Mouse (Mus musculus) urinary bladder, postnatal 10 days (tissue): ENCODE results near the gene Ipo4.
A peak's percentile ranks its signal among the peaks of the same experiment; 100 is the strongest.

Experiments
- DNase-seq: peaks from one replicate; pipeline ENCODE4 v3.0.0; 2022; ENCODE audit warnings: low spot score

Ipo4 gene

DNA sequence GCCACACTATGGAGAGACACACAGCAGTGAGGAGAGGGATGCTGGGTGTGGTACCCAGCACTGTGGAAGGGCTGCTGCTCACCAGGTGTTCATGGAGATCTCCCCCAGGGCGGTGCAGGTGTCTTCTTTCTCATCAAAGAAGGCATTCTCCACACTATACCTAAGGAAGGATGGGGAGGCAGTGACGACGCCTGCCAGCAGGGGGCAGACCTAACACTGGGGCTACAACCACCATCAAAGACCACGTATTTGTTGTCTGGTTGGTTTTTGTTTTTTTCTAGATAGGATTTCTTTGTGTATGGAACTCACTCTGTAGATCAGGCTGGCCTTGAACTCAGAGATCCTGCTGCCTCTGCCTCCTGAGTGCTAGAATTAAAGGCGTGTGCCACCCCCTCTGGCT is 6.4 kb downstream of the Ipo4 start:
- DNase-seq = no peak

DNA sequence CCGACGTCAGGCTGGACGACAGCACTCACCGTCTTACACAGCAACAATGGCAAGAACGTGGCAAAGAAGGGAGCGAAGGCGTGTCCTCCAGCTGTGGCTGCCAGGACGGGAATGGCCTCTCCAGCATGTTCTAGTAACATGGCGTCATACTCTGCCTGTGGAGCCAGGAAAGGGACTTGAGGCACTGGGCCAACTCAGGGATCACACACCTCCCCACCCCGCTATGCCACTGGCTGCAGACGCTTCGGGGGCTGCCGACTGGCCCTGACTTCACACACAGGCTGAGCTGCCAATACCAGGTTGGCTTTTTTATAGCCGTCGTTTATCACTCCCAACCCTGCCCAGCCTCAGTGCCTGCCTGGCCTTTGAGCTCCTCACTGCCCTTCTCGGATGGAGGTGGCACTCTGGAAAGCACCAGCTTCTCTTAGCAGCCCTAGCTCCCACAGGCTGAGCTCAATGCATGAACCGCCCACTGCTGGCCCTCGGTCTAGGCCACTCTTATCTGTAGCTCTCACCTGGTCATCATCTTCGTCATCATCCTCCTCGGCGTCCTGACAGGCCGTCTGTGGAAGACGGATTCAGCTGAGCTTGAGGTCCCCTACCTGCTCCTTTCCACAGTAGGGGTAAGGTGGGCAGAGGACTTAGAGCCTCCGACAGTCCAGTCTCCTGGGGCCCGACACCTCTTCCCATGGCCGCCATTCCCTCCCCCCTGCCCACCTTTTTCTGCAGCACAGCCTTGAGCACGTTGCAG is 7.5 kb downstream of the Ipo4 start:
- no peak for DNase-seq

DNA sequence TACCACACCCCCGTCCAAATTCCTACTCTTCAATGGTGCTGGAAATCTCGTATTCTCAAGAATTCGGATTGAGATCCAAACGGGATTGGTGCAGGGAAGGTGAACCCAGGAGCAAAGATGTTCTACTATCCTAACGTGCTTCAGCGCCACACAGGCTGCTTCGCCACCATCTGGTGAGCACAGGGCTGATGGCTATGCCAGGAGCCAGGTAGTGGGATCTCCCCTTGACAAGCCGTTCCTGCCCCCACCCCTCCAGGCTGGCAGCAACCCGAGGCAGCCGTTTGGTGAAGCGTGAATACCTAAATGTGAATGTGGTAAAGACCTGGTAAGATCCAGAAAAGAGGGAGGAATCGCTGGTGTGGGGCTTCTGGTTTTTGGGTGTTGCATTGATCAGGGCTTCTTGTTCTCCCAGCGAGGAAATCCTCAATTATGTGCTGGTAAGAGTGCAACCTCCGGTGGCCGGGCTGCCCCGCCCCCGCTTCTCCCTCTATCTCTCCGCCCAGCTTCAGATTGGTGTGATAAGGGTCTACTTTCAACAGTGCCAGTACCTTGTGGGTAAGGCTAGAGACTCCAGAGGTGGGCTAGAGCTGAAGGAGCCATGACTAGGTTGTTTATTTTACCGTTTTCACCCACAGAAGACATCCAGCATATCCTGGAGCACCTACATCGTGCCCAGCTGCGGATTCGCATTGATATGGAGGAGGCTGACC is 17.1 kb downstream of the Ipo4 start:
- DNase-seq = no peak

DNA sequence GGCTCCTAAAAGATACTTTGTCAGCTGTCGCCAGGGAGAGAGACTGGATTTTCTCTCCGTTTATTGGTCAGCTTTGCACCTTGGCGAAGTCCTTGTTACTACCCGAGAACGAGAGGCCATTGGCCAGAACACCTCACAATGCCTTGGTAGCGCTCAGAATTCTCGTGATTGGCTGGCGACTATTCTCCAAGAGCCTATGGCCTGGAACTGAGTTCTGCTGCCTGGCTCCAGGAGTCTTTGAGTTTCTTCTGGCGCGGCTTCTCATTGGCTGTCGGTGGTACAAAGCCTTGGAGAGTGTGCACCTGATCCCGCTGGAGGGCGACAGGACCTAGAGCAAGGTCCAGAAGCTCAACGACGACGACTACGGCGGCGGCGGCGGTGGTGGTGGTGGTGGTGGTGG is 17.9 kb downstream of the Ipo4 start, which contains the start of gene Rec8:
Gene Rec8 (plus strand): TSS at position 216 of the 400 bp plus-strand sequence.
- DNase-seq = no peak

DNA sequence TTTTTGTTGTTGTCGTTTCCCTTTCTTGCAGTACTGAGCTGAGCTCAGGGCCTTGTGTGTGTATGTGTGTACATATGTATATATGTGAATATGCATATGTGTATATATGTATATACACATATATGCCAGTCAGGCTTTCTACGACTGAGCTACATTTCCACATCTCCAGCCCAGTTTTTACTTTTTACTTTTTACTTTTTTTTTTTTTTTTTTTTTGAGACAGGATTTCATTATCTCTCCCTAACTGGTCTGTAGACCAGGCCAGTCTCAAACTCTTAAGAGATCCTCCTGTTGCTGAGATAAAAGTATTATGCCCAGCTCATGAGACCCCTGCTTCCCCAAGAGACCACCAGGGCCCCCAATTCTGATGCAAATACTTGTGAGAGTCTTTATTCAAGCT is 18.9 kb downstream of the Ipo4 start:
- no peak for DNase-seq

DNA sequence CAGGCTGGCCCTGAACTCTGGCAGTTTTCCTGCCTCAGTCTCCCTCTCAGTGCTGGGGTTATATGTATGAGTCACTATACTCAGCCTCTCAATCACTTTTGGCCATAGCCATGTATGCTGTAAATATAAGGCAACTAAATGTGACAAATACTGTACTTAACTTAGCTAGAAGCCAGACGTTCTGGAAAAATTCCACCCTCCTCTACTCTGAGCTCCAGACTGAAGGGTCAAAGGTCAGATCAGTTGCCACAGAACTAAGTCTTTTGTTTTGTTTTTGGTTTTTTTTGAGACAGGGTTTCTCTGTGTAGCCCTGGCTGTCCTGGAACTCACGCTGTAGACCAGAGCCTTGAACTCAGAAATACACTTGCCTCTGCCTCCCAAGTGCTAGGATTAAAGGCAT is 19.9 kb downstream of the Ipo4 start:
- DNase-seq = no peak

DNA sequence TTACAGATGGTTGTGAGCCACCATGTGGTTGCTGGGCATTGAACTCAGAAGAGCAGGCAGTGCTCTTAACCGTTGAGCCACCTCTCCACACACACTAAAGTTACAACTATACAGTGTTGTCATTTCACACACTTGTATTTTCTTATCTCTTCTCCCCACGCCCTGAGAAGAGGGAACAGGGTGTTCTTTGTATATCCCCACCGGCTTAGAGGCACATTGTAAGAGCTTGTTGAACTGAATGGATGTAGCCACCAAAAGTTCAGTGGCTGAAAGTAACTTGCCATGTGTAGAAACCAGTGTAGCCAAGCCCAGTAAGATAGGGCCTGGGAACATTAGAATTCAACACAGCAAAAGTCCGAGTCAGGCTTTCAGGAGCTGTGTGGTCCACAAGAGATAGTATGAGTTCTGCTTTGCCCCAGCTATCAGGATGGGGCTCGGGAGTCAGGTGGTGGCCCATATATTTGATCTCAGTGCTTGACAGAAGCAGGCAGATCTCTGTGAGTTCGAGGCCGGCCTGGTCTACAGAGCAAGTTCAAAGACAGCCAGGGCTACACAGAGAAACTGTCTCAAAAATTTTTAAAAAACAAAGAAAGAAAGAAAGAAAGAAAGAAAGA is 21.1 kb downstream of the Ipo4 start:
- DNase-seq = no peak

DNA sequence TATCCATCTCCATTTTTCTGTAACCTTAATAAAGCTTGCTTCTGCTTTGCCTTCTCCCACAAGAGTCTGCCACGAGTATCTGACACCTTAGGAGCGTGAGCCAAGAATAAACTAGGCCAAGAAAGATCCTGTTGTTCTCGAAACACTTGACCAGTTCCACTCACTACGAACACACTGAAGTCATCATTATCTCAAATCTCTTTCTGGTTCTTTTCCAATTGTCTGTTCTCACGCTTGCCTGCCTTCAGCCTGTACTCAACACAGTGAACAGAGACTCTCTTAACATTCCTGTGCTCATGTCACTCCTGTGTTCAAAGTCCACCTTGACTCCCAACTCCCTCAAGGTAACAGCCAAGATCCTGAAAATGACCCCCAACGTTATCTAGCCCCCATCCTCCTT is 22.4 kb downstream of the Ipo4 start:
- no peak for DNase-seq

DNA sequence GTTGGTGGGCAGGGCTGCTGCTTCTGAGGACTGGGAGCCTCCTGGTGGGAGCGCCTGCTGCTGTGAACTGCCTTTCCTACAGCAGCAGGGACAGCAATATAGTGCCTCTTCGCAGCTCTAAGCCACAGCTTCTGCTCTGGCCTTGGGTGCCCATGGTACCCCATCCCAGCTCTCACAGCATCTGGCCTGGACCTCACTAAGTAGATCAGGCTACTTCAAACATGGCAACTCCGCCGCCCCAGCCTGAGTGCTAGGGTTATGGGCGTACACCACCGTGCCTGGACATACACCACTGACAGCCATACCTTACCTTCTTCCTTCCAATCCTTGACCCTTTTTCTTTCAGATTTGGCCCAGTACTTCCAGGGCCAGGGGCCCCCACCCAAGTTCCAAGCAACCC is 27.4 kb downstream of the Ipo4 start:
- no peak for DNase-seq

DNA sequence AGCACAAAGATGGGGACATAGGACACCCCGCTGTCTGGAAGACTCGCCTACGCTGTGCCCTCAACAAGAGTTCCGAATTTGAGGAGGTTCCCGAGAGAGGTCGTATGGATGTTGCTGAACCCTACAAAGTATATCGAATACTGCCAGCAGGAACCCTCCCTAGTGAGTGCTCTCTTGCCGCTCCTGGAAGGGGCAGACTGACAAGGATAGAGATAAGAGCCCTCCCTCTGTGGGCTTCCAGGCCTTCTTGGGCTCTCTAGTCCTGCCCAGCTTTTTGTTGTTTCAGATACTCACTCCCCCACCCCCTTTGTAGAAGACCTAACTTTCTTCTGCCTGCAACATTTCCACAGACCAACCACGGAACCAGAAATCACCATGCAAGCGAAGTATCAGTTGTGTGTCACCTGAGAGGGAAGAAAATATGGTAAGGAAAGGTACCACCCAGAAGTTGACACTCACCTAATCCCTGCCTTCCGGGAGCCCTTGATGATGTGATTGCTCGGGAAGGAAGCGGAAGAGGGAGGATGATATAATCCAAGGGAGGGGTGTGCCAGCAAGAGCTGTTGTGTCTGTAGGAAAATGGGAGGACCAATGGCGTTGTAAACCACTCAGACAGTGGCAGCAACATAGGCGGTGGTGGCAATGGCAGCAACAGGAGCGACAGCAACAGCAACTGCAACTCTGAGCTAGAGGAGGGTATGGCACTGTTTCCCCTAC is 29.9 kb downstream of the Ipo4 start:
- DNase-seq = no peak

DNA sequence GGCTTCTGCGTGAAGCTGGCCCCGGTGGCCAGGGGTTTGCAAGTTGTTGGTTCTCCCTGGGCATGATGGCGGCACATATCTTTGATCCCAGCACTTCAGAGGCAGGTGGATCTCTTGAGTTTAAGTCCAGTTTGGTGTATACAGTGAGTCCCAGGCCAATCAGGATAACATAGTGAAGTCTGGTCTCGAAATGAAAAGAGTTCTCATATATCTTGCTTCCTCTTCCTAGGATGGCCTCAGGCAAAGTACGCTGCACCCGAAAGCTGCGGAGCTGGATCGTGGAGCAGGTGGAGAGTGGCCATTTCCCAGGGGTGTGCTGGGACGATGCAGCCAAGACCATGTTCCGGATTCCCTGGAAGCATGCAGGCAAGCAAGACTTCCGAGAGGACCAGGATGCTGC is 30.9 kb downstream of the Ipo4 start:
- no peak for DNase-seq

DNA sequence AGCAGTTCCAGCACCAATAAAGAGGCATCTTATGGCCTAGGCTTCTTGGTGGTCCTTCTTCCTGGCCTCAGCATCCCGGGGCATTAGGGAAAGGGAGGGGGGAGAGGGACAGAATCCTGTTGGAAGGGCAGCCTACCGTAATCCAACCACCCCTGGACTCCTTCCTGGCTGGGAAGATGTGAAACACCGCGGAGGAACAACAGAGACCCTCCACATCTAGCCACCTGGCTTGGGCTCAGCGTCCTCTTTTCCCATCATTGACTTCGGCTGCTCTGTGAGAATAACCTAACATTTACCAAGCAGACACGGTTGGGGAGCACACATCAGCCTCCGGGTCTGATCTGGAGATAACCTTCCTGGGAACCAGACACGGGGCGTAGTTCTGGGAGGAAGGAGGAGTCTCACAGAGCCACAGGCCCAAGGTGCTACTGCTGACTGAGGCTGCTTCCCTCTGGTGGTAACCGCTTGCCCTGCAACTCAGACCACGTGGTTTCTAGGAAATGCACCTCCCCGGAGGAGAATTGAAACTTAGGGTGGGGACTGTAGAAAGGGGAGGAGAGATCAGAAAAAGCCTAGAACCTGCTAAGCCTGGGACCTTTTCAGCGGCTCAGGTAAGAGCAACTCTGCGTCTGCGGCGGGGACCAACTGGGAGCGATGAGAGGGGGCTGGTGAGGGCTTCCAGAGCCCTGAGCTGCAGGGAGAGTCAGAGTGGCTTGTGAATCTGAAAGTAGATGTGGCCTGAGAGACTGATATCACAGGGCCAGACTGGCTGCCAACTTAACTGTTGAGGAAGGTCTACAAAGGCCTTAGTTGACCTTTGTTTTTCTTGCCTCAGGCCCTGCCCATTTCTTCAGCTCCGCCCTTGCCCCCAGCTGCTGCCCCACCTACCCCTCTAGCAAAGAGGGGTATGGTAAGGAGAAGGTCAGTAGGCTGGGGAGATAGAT is 31.9 kb downstream of the Ipo4 start:
- DNase-seq = peak; percentile 61

DNA sequence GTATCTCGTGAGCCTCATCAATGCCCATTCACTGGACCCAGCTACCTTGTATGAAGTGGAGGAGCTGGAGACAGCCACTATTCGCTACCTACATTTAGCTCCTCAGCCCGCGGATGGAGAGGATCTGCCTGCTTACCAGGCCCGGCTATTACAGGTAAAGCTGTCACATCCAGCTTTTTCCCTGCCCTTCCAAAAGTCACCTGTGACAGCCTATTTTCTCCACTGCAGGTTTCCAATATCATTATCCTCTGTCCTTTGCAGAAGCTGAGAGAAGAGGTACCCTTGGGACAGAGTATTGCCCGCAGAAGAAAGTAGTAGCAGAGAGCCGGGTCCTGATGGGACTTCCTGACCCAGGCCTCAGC is 32.5 kb downstream of the Ipo4 start, which contains the start of gene Irf9:
Gene Irf9 (plus strand): TSS at position 301 of the 362 bp plus-strand sequence.
- no peak for DNase-seq

DNA sequence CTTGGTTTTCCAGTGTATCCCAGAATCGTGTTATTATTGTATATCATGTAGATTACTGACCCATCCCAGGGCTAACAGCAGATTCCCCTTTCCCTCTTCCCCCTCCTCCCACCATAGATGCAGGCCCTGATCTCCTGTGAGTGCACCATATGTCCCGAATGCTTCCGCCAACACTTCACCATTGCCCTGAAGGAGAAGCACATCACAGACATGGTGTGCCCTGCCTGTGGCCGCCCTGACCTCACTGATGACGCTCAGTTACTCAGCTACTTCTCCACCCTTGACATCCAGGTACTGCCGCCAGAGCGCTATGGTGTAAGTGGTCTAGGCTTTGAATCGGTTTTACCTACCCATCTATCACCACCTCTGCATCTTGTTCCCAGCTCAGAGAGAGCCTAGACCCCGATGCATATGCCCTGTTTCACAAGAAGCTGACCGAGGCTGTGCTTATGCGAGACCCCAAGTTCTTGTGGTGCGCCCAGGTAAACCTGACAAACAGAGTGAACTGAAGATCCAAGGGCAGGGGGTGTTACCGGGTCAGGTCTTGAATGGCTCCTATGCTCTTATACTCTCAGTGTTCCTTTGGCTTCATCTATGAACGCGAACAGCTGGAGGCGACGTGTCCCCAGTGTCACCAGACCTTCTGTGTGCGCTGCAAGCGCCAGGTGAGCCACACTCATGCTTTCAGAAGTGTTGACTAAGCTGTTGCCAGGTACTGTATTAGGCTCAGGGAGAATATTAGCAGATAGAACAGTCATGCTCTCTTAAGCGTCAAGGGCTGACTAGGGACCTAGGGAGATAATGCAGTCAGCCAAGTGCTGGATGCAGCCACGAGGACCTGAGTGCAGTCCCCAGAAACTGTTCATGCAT is 37.0 kb downstream of the Ipo4 start:
- no peak for DNase-seq

DNA sequence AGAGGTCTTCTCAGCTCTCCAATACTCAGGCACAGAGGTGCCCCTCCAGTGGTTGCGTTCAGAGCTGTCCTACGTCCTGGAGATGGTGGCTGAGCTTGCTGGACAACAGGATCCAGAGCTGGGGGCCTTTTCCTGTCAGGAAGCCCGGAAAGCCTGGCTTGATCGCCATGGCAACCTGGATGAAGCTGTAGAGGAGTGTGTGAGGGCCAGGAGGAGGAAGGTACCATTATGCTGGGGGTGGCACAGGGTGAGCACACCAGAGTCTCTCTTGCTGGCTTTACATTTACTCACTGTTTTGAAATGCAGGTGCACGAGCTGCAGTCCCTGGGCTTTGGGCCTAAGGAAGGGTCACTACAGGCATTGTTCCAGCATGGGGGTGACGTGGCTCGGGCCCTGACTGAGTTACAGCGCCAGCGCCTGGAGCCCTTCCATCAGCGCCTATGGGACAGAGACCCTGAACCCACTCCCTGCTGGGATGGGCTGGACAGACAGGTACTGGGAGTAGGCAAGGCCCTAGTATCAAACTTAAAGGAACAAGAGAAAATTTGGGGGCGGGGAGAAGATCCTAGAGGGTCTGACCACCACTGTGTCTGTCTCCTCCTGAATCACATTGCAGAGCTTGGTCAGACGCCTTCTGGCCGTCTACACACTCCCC is 39.6 kb downstream of the Ipo4 start:
- no peak for DNase-seq

DNA sequence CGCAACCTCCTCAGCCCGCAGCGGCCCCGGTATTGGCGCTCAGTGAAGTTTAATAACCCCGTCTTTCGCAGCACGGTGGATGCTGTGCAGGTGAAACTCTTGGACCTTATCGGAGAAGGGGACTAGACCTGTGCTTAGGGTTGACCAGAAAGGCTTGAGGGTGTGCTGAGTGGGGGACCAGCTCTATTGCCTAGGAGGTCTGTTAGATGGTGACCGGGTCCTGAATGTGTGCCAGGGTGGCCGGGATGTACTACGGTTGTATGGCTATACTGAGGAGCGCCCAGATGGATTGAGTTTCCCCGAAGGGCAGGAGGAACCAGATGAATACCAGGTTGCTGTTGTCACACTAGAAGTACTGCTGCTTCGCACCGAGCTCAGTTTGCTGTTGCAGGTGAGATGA is 43.5 kb downstream of the Ipo4 start:
- DNase-seq = no peak

DNA sequence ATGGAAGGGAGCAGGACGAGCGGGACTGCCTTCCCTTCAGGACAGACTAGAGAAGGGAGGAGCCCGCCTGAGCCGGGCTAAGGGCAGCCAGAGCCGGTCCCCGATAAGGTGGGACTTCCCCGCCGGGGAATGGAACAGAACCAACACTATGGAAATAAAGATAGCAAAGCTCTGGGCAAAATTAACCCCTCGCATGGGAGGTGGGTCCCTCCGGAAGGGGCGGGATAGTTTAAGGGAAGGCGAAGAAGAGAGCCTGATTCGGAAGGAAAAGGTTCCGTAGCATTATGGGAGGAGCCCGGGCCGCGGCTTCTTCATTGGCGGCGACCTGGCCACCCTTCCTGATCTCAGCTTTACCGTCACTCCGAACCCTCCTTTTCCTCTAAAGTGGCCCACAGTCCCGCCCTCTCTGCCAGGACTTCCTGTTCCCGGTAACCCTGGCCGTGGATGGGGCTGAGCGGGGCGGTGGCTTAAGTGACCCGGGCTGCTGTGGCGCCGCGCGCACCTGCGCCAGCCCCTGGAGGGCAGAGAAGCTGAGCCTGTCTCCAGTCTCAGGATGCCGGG is 44.3 kb downstream of the Ipo4 start, which contains the start of gene Rnf31:
Gene Rnf31 (plus strand): TSS at position 378 of the 561 bp plus-strand sequence.
- peak; percentile 69 for DNase-seq

DNA sequence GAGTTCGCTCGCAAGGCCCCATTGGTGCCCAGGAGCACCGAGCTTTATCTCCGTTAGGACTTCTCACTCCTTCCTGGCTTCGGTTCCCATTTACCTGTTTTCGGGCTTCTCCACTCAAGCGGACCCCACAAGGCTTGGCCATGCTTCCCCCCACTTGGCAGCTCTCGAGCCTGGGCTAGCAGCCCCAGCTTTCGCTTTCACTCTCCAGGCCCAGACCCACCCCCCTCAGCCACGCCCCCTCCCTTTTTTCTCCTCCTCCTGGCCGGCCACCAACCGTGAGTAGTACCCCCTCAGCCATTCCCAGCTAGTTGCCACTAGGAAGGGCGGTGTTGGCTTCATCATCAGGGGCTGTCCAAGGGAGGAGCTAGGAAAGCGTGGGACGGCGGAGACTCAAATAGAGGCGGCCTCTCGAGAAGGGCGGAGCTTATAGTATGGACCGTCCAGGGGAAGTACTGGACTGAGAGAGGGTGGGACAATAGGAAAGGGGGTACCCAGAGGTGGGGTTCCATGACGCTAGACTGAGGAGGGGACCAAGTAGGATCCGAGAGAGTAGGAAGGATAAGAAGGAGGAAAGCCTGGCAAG is 44.9 kb downstream of the Ipo4 start, which contains the start of gene Psme2:
Gene Psme2 (minus strand): TSS at position 366 of the 583 bp plus-strand sequence.
- DNase-seq = peak; percentile 76
